Mouse (Mus musculus) midbrain, embryonic 16.5 days (tissue): ENCODE data around the gene Atp2b1. TPM values are rescaled to one million over a fixed set of nuclear protein-coding genes. Genes with fewer than 3 reads are reported as not detected.

Experiments
- ATAC-seq: fragments of 200-750 bp; cut with Nextera tagmentation; 2 replicates; pipeline ENCODE4 v1.8.0; 2017; ENCODE audit warnings: moderate TSS enrichment
- H3K27ac ChIP-seq: fragments of 300-500 bp; sonication (generic); 2 replicates; pipeline ENCODE4 v1.5.1; 2014; ENCODE audit warnings: mild to moderate bottlenecking, low read length, mixed read lengths
- H3K27me3 ChIP-seq: fragments of 300-500 bp; sonication (generic); 2 replicates; pipeline ENCODE4 v1.6.1; 2014; ENCODE audit warnings: low read depth, low read length, mixed read lengths; ENCODE audit not compliant: control insufficient read depth, insufficient read depth
- H3K36me3 ChIP-seq: fragments of 300-500 bp; sonication (generic); 2 replicates; pipeline ENCODE4 v1.6.1; 2014; ENCODE audit warnings: mild to moderate bottlenecking, low read length, moderate library complexity, mixed read lengths; ENCODE audit not compliant: control insufficient read depth, insufficient read depth
- H3K4me1 ChIP-seq: fragments of 300-500 bp; sonication (generic); 2 replicates; pipeline ENCODE4 v1.6.1; 2014; ENCODE audit warnings: mild to moderate bottlenecking, low read length, mixed read lengths; ENCODE audit not compliant: control insufficient read depth, insufficient read depth
- H3K4me2 ChIP-seq: fragments of 300-500 bp; sonication (generic); 2 replicates; pipeline ENCODE4 v1.6.1; 2014; ENCODE audit warnings: mild to moderate bottlenecking, low read length, mixed read lengths
- H3K4me3 ChIP-seq: fragments of 300-500 bp; sonication (generic); 2 replicates; pipeline ENCODE4 v1.5.1; 2014; ENCODE audit warnings: low read depth, mild to moderate bottlenecking, low read length, moderate library complexity, mixed read lengths
- H3K9ac ChIP-seq: fragments of 300-500 bp; sonication (generic); 2 replicates; pipeline ENCODE4 v1.6.1; 2014; ENCODE audit warnings: low read depth, low read length, mixed read lengths
- H3K9me3 ChIP-seq: fragments of 300-500 bp; sonication (generic); replicated peaks from 2 replicates; pipeline ENCODE4 v1.6.1; 2014; ENCODE audit warnings: mild to moderate bottlenecking, low read length, mixed read lengths; ENCODE audit not compliant: control insufficient read depth, poor library complexity, severe bottlenecking
- WGBS: fragments of 180-500 bp; shearing (Covaris S2); extraction: QIAGEN DNeasy Blood & Tissue Kit; methylation state at CpG from one replicate; pipeline ENCODE4 v1.1.7; 2014; 5-methylcytosine and 5-hydroxymethylcytosine counted together
- polyA plus RNA-seq: library from polyadenylated mRNA; unstranded; fragments of >200 nt; fragmentation: Nextera tagmentation; extraction: Ambion mirVana; gene quantifications from 2 replicates; pipeline ENCODE4 v1.2.1, GENCODE M21; 2015

Atp2b1 gene
- polyA plus RNA-seq = 238 and 246 TPM in 2 replicates

- H3K9me3 ChIP-seq = no peaks in the 10 kb centered on the region
- WGBS = under 1% methylated on average over 71 of the region's 120 CpGs
Measured at GRCm38 (mm10) chr10:98913961-98914809, at the start of gene Atp2b1. Gene Atp2b1, plus strand, starts transcription at chr10:98914406.

GRCm38 (mm10) chr10:98864851-98865250 lies 49.4 kb upstream of the Atp2b1 start:
- no peak for ATAC-seq
- Histone ChIP-seq H3K9ac (no peak overlapping the region), H3K36me3 (no peaks in the 10 kb centered on the region), H3K4me2 (no peak overlapping the region), H3K4me3 (no peak overlapping the region), H3K27ac (no peak overlapping the region), H3K27me3 (no peaks in the 10 kb centered on the region), H3K4me1 (no peaks in the 10 kb centered on the region), H3K9me3 (no peaks in the 10 kb centered on the region)
- 90% methylated on average over 3 of the region's 3 CpGs for WGBS

More at GRCm38 (mm10) chr10:98913961-98914809, at the start of gene Atp2b1:
- H3K27ac ChIP-seq = peak within 1 kb of the TSS; percentile 98
- H3K4me2 ChIP-seq = peak within 1 kb of the TSS; percentile 79
- ATAC-seq = peak; percentile 95
- peak within 1 kb of the TSS; percentile 94 for H3K4me3 ChIP-seq
- peak within 1 kb of the TSS; percentile 97 for H3K9ac ChIP-seq
- peaks cover 12% of the 10 kb centered on the region for H3K4me1 ChIP-seq
- H3K36me3 ChIP-seq = no peaks in the 10 kb centered on the region
- no peaks in the 10 kb centered on the region for H3K27me3 ChIP-seq

GRCm38 (mm10) chr10:98866836-98867370 lies 47.3 kb upstream of the Atp2b1 start:
- ATAC-seq = no peak
- Histone ChIP-seq H3K9ac (no peak overlapping the region), H3K27me3 (no peaks in the 10 kb centered on the region), H3K4me3 (no peak overlapping the region), H3K9me3 (no peaks in the 10 kb centered on the region), H3K4me1 (no peaks in the 10 kb centered on the region), H3K4me2 (no peak overlapping the region), H3K27ac (no peak overlapping the region), H3K36me3 (no peaks in the 10 kb centered on the region)
- 96% methylated on average over 5 of the region's 5 CpGs for WGBS

GRCm38 (mm10) chr10:98868351-98868908 lies 45.8 kb upstream of the Atp2b1 start:
- Histone ChIP-seq H3K9ac (no peak overlapping the region), H3K4me2 (no peak overlapping the region), H3K27ac (no peak overlapping the region), H3K9me3 (no peaks in the 10 kb centered on the region), H3K36me3 (no peaks in the 10 kb centered on the region), H3K4me3 (no peak overlapping the region), H3K4me1 (no peaks in the 10 kb centered on the region), H3K27me3 (no peaks in the 10 kb centered on the region)
- WGBS = 91% methylated on average over 4 of the region's 4 CpGs
- ATAC-seq = no peak

GRCm38 (mm10) chr10:98877855-98878254 lies 36.4 kb upstream of the Atp2b1 start:
- Histone ChIP-seq H3K9ac (no peak overlapping the region), H3K36me3 (no peaks in the 10 kb centered on the region), H3K4me3 (no peak overlapping the region), H3K9me3 (no peaks in the 10 kb centered on the region), H3K27me3 (no peaks in the 10 kb centered on the region), H3K4me2 (no peak overlapping the region), H3K27ac (no peak overlapping the region), H3K4me1 (no peaks in the 10 kb centered on the region)
- WGBS = 60% methylated on average over 3 of the region's 3 CpGs
- no peak for ATAC-seq

GRCm38 (mm10) chr10:98878636-98879035 lies 35.6 kb upstream of the Atp2b1 start:
- WGBS = 50% methylated on average over 2 of the region's 2 CpGs
- Histone ChIP-seq H3K9ac (no peak overlapping the region), H3K27me3 (no peaks in the 10 kb centered on the region), H3K4me2 (no peak overlapping the region), H3K4me3 (no peak overlapping the region), H3K27ac (no peak overlapping the region), H3K9me3 (no peaks in the 10 kb centered on the region), H3K36me3 (no peaks in the 10 kb centered on the region), H3K4me1 (no peaks in the 10 kb centered on the region)
- no peak for ATAC-seq

- H3K9me3 ChIP-seq = no peaks in the 10 kb centered on the region
- WGBS = 95% methylated on average over 8 of the region's 8 CpGs
Measured at GRCm38 (mm10) chr10:98880057-98880456, 34.1 kb upstream of the Atp2b1 start.

GRCm38 (mm10) chr10:98880711-98881110 lies 33.5 kb upstream of the Atp2b1 start:
- no peaks in the 10 kb centered on the region for H3K9me3 ChIP-seq
- no peaks in the 10 kb centered on the region for H3K4me1 ChIP-seq
- no peaks in the 10 kb centered on the region for H3K27me3 ChIP-seq
- 75% methylated on average over 2 of the region's 2 CpGs for WGBS
- no peaks in the 10 kb centered on the region for H3K36me3 ChIP-seq
- H3K4me2 ChIP-seq = no peak overlapping the region
- no peak for ATAC-seq
- H3K27ac ChIP-seq = no peak overlapping the region
- no peak overlapping the region for H3K4me3 ChIP-seq
- no peak overlapping the region for H3K9ac ChIP-seq

More at GRCm38 (mm10) chr10:98880057-98880456, 34.1 kb upstream of the Atp2b1 start:
- no peak for ATAC-seq
- no peak overlapping the region for H3K4me3 ChIP-seq
- H3K4me1 ChIP-seq = no peaks in the 10 kb centered on the region
- H3K27ac ChIP-seq = no peak overlapping the region
- no peaks in the 10 kb centered on the region for H3K36me3 ChIP-seq
- no peak overlapping the region for H3K9ac ChIP-seq
- H3K4me2 ChIP-seq = no peak overlapping the region
- H3K27me3 ChIP-seq = no peaks in the 10 kb centered on the region

- Histone ChIP-seq H3K9ac (no peak overlapping the region), H3K4me1 (no peaks in the 10 kb centered on the region), H3K27ac (no peak overlapping the region), H3K36me3 (no peaks in the 10 kb centered on the region), H3K27me3 (no peaks in the 10 kb centered on the region), H3K9me3 (no peaks in the 10 kb centered on the region), H3K4me3 (no peak overlapping the region), H3K4me2 (no peak overlapping the region)
- ATAC-seq = no peak
- WGBS = 94% methylated on average over 6 of the region's 6 CpGs
Measured at GRCm38 (mm10) chr10:98881492-98881891, 32.7 kb upstream of the Atp2b1 start.
